Mouse (Mus musculus): Measurements from ENCODE around the gene Rbm19. TPM values are rescaled to one million over a fixed set of nuclear protein-coding genes. Genes with fewer than 3 reads are reported as not detected.

The Rbm19 gene
- polyA plus RNA-seq, 1 experiment from 2014 or later: 18.4 TPM

DNA sequence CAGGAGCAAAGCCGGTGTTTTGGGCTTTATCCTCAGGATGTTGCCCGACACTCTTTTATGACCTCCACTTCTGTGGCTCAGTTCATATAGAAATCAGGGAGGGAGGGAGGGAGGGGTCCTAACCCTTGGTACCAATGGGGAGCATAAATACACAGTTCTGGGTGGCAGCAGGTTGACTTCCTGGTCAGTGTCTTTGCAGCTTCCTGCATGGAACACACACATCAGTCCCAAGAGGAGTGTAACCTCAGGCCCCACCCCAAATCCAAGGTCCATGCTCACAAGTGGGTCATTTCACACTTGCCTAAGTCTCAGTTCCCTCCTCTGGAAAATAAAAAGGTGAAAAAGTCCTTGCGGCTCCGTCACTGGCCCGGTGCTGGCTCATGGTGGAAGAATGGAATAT, 129.1 kb downstream of the Rbm19 start:
- peaks cover 37% of the 10 kb centered on the region for H3K27me3 ChIP-seq
- DNase-seq (no peak), ATAC-seq (ENCODE audit: low read depth) (no peak)

More for the DNA sequence above, 129.1 kb downstream of the Rbm19 start:
- Histone ChIP-seq H3K36me3 (no peaks in the 10 kb centered on the region), H3K27ac (no peak overlapping the region), H3K4me1 (replicated peaks) (no peaks in the 10 kb centered on the region), H3K4me2 (no peak overlapping the region), H3K9ac (no peak overlapping the region), H3K9me3 (replicated peaks) (no peaks in the 10 kb centered on the region), H3K4me3 (replicated peaks) (no peak overlapping the region)
- WGBS (ENCODE audit: insufficient replicate concordance): 33% methylated on average over 5 of the region's 5 CpGs

Data from liver, embryonic 13.5 days (tissue).